Mouse (Mus musculus) thymus, adult 2 months (tissue): ENCODE measurements around the gene Rap1b. TPM values are rescaled to one million over a fixed set of nuclear protein-coding genes. Genes with fewer than 3 reads are reported as not detected.

Experiments used
- DNase-seq: peaks from one replicate; pipeline ENCODE4 v3.0.0; 2021
- H3K27ac ChIP-seq: fragments of 200-500 bp; 2 replicates; pipeline ENCODE4 v1.5.1; 2012; ENCODE audit warnings: low read length, control low read depth; ENCODE audit not compliant: control insufficient read depth, insufficient read depth
- H3K27me3 ChIP-seq: fragments of 200-500 bp; 2 replicates; pipeline ENCODE4 v1.6.1; 2012; ENCODE audit warnings: mild to moderate bottlenecking, low read length, moderate library complexity, mixed read lengths; ENCODE audit not compliant: control insufficient read depth, insufficient read depth
- H3K36me3 ChIP-seq: fragments of 200-500 bp; 2 replicates; pipeline ENCODE4 v1.6.1; 2012; ENCODE audit warnings: mild to moderate bottlenecking, low read length, moderate library complexity; ENCODE audit not compliant: control insufficient read depth, insufficient read depth
- H3K4me1 ChIP-seq: fragments of 200-500 bp; replicated peaks from 2 replicates; pipeline ENCODE4 v1.6.1; 2012; ENCODE audit warnings: low read length; ENCODE audit not compliant: control insufficient read depth, insufficient read depth
- H3K4me3 ChIP-seq: fragments of 200-500 bp; 2 replicates; pipeline ENCODE4 v1.5.1; 2012; ENCODE audit warnings: mild to moderate bottlenecking, low read length, control low read depth, moderate library complexity; ENCODE audit not compliant: control insufficient read depth, insufficient read depth
- CTCF ChIP-seq: fragments of 200-500 bp; IDR thresholded peaks from 2 replicates; pipeline ENCODE4 v1.5.1; 2012; ENCODE audit warnings: mild to moderate bottlenecking, control low read depth, low read length, moderate library complexity, borderline replicate concordance; ENCODE audit not compliant: control insufficient read depth, poor library complexity, insufficient read depth; ENCODE audit errors: extremely low read depth
- POLR2A ChIP-seq: fragments of 200-500 bp; IDR thresholded peaks from 2 replicates; pipeline ENCODE4 v1.6.1; 2012; ENCODE audit warnings: mild to moderate bottlenecking, low read length, control low read depth, moderate library complexity; ENCODE audit not compliant: control insufficient read depth, poor library complexity, insufficient read depth; ENCODE audit errors: extremely low read depth
- WGBS: fragments of 180-500 bp; shearing (Covaris S2); methylation state at CpG from one replicate; pipeline ENCODE4 v1.1.7; 2018; 5-methylcytosine and 5-hydroxymethylcytosine counted together
- polyA plus RNA-seq: library from polyadenylated mRNA; depleted of rRNA; stranded (reverse); fragments of >200 nt; gene quantifications from 2 replicates; pipeline ENCODE4 v1.2.3, GENCODE M21; 2012

Gene Rap1b
- polyA plus RNA-seq, 1 experiment: 60.9 TPM

DNA sequence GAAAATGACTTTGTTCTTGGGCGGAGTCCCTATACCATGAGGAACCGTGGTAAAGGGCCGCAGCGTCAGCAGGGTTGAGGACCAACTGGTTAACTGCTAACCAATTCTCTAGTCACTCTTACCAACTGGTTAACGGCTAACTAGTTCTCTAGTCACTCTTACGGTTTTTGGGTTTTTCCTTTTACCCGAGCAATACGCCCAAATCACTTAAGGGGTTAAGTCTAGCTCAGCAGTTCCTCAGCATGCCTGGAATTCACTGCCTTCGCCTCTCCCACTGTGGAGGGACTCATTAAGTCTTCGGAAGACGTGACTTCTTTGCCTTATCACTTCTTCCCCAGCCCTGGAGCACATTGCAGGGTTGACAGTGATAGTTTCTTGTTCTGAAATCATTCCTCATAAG lies 35.3 kb downstream of the Rap1b start:
- Histone ChIP-seq H3K27me3 (no peaks in the 10 kb centered on the region), H3K4me1 (peaks cover 8% of the 10 kb centered on the region; the same call in 1 of the 2 replicates), H3K27ac (no peak overlapping the region), H3K36me3 (peaks cover 23% of the 10 kb centered on the region), H3K4me3 (no peak overlapping the region)
- no peak for TF ChIP-seq CTCF
- TF ChIP-seq POLR2A: no peak
- WGBS: 96% methylated on average over 11 of the region's 11 CpGs
- DNase-seq: no peak

DNA sequence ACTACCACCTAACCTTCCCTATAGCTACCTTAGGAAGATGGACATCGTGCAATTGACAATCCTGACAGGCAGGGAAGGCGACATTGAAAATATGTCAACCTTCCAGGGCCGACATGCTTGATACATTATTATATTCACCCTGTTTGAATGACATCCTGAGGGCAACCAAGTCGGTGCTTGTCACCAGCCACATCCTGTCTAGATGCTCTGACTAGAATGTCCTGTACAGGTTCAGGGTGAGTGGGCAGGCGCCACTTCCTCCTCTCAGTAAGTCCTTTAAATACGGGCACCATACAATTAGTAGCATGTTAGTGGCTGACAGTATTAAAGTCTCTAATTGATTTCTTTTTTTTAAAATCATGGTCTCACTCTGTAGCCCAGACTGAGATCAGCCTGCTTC lies 37.8 kb downstream of the Rap1b start:
- 15% methylated on average over 6 of the region's 6 CpGs for WGBS
- TF ChIP-seq CTCF (no peak), POLR2A (no peak)
- Histone ChIP-seq H3K4me1 (peaks cover 26% of the 10 kb centered on the region), H3K27ac (no peak overlapping the region), H3K36me3 (peaks cover 7% of the 10 kb centered on the region), H3K27me3 (no peaks in the 10 kb centered on the region), H3K4me3 (no peak overlapping the region)
- DNase-seq: no peak

DNA sequence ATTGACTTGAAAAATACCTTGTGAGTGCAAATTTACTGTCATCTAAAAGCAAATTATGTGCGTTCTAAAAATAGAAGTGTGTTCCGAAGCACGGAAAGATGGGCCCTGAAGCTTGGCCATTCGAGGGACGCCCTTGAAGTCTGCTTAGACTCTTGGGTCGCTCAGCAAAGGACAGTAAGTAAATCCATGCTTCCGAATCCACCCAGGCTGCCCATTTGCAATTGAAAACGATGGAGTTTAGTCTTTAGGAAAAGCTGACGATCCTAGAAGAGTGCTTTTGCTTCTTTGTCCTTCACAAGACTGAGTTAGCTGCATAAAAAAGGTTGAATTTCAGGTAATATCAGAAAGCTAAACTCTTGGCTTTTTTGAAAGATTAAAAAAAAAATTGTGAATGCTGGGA lies 39.9 kb downstream of the Rap1b start:
- peaks cover 26% of the 10 kb centered on the region for H3K4me1 ChIP-seq
- no peaks in the 10 kb centered on the region for H3K27me3 ChIP-seq
- no peaks in the 10 kb centered on the region for H3K36me3 ChIP-seq
- WGBS: 92% methylated on average over 9 of the region's 9 CpGs
- H3K27ac ChIP-seq: no peak overlapping the region
- TF ChIP-seq CTCF (no peak), POLR2A (no peak)
- DNase-seq: no peak
- H3K4me3 ChIP-seq: no peak overlapping the region

DNA sequence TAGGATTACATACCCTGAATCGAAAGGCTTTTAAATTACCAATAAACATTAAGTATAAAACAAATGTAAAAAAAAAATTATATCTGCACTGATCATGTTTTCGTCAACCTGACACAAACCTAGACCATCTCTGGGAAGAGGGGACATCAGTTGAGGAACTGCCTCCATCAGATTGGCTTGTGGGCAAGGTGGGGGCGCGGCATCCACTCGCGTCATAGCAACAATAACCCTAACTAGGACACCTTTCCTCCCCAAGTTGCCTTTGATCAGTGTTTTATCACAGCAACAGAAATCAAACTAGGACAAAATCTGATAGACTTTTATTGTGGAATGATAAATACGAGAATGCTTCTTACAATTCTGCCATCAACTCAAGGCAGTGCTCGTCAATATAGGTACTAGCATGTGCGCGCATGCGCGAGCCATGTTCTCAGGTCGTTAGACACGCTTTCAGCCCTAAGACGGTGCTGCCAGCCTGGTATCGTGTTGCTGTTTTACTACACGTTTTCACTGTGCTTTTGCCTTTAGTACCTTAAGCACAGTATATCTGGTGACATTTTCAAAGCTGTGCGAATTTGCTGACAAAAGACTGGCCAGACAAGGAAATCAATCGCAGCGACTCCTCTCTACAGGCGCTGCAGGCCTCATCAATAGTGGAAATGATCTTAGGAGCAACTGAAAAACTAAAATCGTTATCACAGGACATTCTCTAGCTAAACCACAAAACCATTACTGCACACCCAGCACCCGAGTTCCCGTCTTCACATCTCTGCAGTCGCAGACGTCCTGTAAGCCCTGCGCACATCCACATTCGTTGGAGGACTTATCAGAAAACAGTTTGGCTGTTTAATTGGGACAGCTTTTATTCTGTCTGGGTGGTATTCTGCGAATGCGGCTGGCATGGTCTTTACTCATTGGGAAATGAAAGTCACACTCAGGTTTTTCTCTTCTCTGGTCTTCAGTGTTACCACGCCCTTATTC lies 41.7 kb downstream of the Rap1b start:
- H3K36me3 ChIP-seq: no peaks in the 10 kb centered on the region
- TF ChIP-seq CTCF (no peak), POLR2A (no peak)
- no peaks in the 10 kb centered on the region for H3K27me3 ChIP-seq
- 52% methylated on average over 31 of the region's 31 CpGs for WGBS
- DNase-seq: no peak
- H3K4me3 ChIP-seq: no peak overlapping the region
- peaks cover 27% of the 10 kb centered on the region for H3K4me1 ChIP-seq
- no peak overlapping the region; the same call in 1 of the 2 replicates for H3K27ac ChIP-seq

DNA sequence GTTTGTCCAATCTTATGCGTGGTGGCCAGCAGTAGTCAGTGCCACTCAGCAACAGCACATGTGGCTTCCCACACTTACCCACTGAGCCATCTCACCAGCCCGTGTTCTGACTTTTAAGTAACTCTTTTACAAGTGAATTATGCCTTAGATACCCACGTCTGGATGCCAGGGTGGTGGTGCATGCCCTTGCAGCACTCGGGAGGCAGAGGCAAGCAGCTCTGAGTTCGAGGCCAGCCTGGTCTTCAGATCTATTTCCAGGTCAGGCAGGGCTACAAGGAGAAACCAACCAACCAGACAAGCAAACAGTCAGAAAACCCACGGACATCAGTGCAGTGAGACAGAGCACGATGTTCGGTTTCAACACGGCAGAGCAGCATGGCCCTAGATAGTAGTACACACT lies 43.9 kb downstream of the Rap1b start:
- peaks cover 34% of the 10 kb centered on the region for H3K4me1 ChIP-seq
- no peak overlapping the region for H3K4me3 ChIP-seq
- no peaks in the 10 kb centered on the region for H3K36me3 ChIP-seq
- DNase-seq: no peak
- no peaks in the 10 kb centered on the region for H3K27me3 ChIP-seq
- no peak for TF ChIP-seq CTCF
- TF ChIP-seq POLR2A: no peak
- no peak overlapping the region for H3K27ac ChIP-seq
- 97% methylated on average over 9 of the region's 9 CpGs for WGBS

DNA sequence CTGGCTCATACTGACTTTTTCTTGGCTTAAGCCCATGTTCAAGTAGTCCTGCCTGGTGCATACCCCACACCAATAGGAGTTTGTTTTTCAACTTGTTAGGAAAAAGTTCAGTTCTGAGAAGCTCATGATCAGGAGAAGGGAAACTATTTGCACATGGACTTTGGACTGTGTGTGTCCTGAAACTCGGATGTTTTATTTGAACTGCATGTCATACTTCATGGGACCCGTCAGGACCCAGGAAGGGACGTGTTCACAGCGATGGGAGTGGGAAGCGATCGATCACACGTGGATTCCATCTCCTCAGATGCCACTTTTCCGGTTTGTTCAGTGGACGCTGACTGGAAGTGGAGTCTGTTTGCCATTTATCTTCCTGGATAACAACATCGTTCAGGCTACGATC lies 46.0 kb downstream of the Rap1b start:
- no peaks in the 10 kb centered on the region for H3K36me3 ChIP-seq
- H3K4me1 ChIP-seq: peaks cover 29% of the 10 kb centered on the region
- H3K4me3 ChIP-seq: no peak overlapping the region
- no peaks in the 10 kb centered on the region for H3K27me3 ChIP-seq
- DNase-seq: no peak
- H3K27ac ChIP-seq: no peak overlapping the region
- no peak for TF ChIP-seq POLR2A
- no peak for TF ChIP-seq CTCF
- 93% methylated on average over 11 of the region's 11 CpGs for WGBS
